Mouse (Mus musculus) heart, embryonic 11.5 days (tissue): ENCODE data around the gene Syde2. TPM values are rescaled to one million over a fixed set of nuclear protein-coding genes. Genes with fewer than 3 reads are reported as not detected.

Experiments
- ATAC-seq: fragments of 200-750 bp; cut with Nextera tagmentation; replicated peaks from 2 replicates; pipeline ENCODE4 v1.8.0; 2017; ENCODE audit warnings: moderate library complexity; ENCODE audit not compliant: insufficient number of reproducible peaks, low FRiP score, low TSS enrichment
- H3K27ac ChIP-seq: fragments of 300-500 bp; sonication (generic); 2 replicates; pipeline ENCODE4 v1.5.1; 2014; ENCODE audit warnings: mild to moderate bottlenecking, low read depth, low read length
- H3K27me3 ChIP-seq: fragments of 300-500 bp; sonication (generic); 2 replicates; pipeline ENCODE4 v1.6.1; 2014; ENCODE audit warnings: mild to moderate bottlenecking, low read length, mixed read lengths; ENCODE audit not compliant: control insufficient read depth, insufficient read depth
- H3K36me3 ChIP-seq: fragments of 300-500 bp; sonication (generic); 2 replicates; pipeline ENCODE4 v1.6.1; 2014; ENCODE audit warnings: mild to moderate bottlenecking, low read length, moderate library complexity, mixed read lengths; ENCODE audit not compliant: control insufficient read depth, insufficient read depth
- H3K4me1 ChIP-seq: fragments of 300-500 bp; sonication (generic); 2 replicates; pipeline ENCODE4 v1.6.1; 2014; ENCODE audit warnings: low read length; ENCODE audit not compliant: control insufficient read depth, insufficient read depth
- H3K4me2 ChIP-seq: fragments of 300-500 bp; sonication (generic); 2 replicates; pipeline ENCODE4 v1.6.1; 2014; ENCODE audit warnings: mild to moderate bottlenecking, moderate library complexity
- H3K4me3 ChIP-seq: fragments of 300-500 bp; sonication (generic); 2 replicates; pipeline ENCODE4 v1.5.1; 2014; ENCODE audit warnings: low read depth, low read length
- H3K9ac ChIP-seq: fragments of 300-500 bp; sonication (generic); 2 replicates; pipeline ENCODE4 v1.6.1; 2014; ENCODE audit warnings: mild to moderate bottlenecking, low read depth, low read length, moderate library complexity
- H3K9me3 ChIP-seq: fragments of 300-500 bp; sonication (generic); replicated peaks from 2 replicates; pipeline ENCODE4 v1.6.1; 2016; ENCODE audit warnings: low read length; ENCODE audit not compliant: control insufficient read depth
- WGBS: fragments of 180-500 bp; shearing (Covaris S2); extraction: QIAGEN DNeasy Blood & Tissue Kit; methylation state at CpG from one replicate; pipeline ENCODE4 v1.1.7; 2014; ENCODE audit not compliant: insufficient replicate concordance; 5-methylcytosine and 5-hydroxymethylcytosine counted together
- polyA plus RNA-seq: library from polyadenylated mRNA; unstranded; fragments of >200 nt; fragmentation: Nextera tagmentation; extraction: Ambion mirVana; gene quantifications from 2 replicates; pipeline ENCODE4 v1.2.1, GENCODE M21; 2014

Gene Syde2
- polyA plus RNA-seq, 1 experiment from 2014 or later = 5.3 TPM

- Histone ChIP-seq H3K36me3 (no peaks in the 10 kb centered on the region), H3K4me3 (no peak overlapping the region), H3K4me2 (no peak overlapping the region), H3K27me3 (no peaks in the 10 kb centered on the region), H3K9ac (no peak overlapping the region), H3K27ac (no peak overlapping the region), H3K4me1 (peaks cover 12% of the 10 kb centered on the region), H3K9me3 (no peaks in the 10 kb centered on the region)
- WGBS = 85% methylated on average over 11 of the region's 11 CpGs
- no peak for ATAC-seq
Measured at GRCm38 (mm10) chr3:146046076-146046475, 58.4 kb downstream of the Syde2 start.

GRCm38 (mm10) chr3:146047704-146048207 lies 60.1 kb downstream of the Syde2 start:
- peak overlapping the region; percentile 55; the same call in 1 of the 2 replicates for H3K27ac ChIP-seq
- H3K9me3 ChIP-seq = no peaks in the 10 kb centered on the region
- peak; percentile 50 for ATAC-seq
- peak overlapping the region; percentile 56 for H3K4me2 ChIP-seq
- no peaks in the 10 kb centered on the region for H3K36me3 ChIP-seq
- no peaks in the 10 kb centered on the region for H3K27me3 ChIP-seq
- no peak overlapping the region; the same call in 1 of the 2 replicates for H3K4me3 ChIP-seq
- peaks cover 20% of the 10 kb centered on the region for H3K4me1 ChIP-seq
- 0 out of 2 replicates have a peak overlapping the region, but pooled peaks have one; percentile 22 for H3K9ac ChIP-seq
- 8% methylated on average over 15 of the region's 15 CpGs for WGBS

- Histone ChIP-seq H3K9ac (no peak overlapping the region), H3K4me1 (peaks cover 19% of the 10 kb centered on the region), H3K27ac (no peak overlapping the region), H3K4me2 (no peak overlapping the region), H3K27me3 (no peaks in the 10 kb centered on the region), H3K9me3 (no peaks in the 10 kb centered on the region), H3K36me3 (no peaks in the 10 kb centered on the region), H3K4me3 (no peak overlapping the region)
- WGBS = 65% methylated on average over 5 of the region's 5 CpGs
- no peak for ATAC-seq
Measured at GRCm38 (mm10) chr3:146049951-146050350, 62.3 kb downstream of the Syde2 start.

- Histone ChIP-seq H3K4me2 (no peak overlapping the region), H3K9me3 (no peaks in the 10 kb centered on the region), H3K27me3 (no peaks in the 10 kb centered on the region), H3K9ac (0 out of 2 replicates have a peak overlapping the region, but pooled peaks have one; percentile 22), H3K4me1 (peaks cover 16% of the 10 kb centered on the region), H3K4me3 (no peak overlapping the region), H3K27ac (no peak overlapping the region), H3K36me3 (no peaks in the 10 kb centered on the region)
- ATAC-seq = no peak
- 51% methylated on average over 11 of the region's 11 CpGs for WGBS
Measured at GRCm38 (mm10) chr3:146051277-146052007, 63.8 kb downstream of the Syde2 start.

- Histone ChIP-seq H3K36me3 (no peaks in the 10 kb centered on the region), H3K27me3 (no peaks in the 10 kb centered on the region), H3K27ac (no peak overlapping the region; the same call in 1 of the 2 replicates), H3K4me1 (peaks cover 10% of the 10 kb centered on the region), H3K9me3 (no peaks in the 10 kb centered on the region), H3K9ac (no peak overlapping the region), H3K4me2 (no peak overlapping the region), H3K4me3 (no peak overlapping the region)
- WGBS = 56% methylated on average over 6 of the region's 6 CpGs
- ATAC-seq = no peak
Measured at GRCm38 (mm10) chr3:146053082-146053814, 65.6 kb downstream of the Syde2 start.

GRCm38 (mm10) chr3:146053873-146054272 lies 66.2 kb downstream of the Syde2 start:
- H3K4me3 ChIP-seq = no peak overlapping the region
- H3K4me2 ChIP-seq = no peak overlapping the region
- no peak for ATAC-seq
- H3K9ac ChIP-seq = no peak overlapping the region
- WGBS = 71% methylated on average over 2 of the region's 2 CpGs
- H3K9me3 ChIP-seq = no peaks in the 10 kb centered on the region
- H3K27ac ChIP-seq = no peak overlapping the region
- H3K36me3 ChIP-seq = no peaks in the 10 kb centered on the region
- no peaks in the 10 kb centered on the region for H3K27me3 ChIP-seq
- H3K4me1 ChIP-seq = peaks cover 10% of the 10 kb centered on the region

- 71% methylated on average over 7 of the region's 7 CpGs for WGBS
- Histone ChIP-seq H3K36me3 (no peaks in the 10 kb centered on the region), H3K27me3 (no peaks in the 10 kb centered on the region), H3K9me3 (no peaks in the 10 kb centered on the region), H3K4me2 (no peak overlapping the region), H3K4me1 (no peaks in the 10 kb centered on the region), H3K9ac (no peak overlapping the region), H3K4me3 (no peak overlapping the region), H3K27ac (no peak overlapping the region)
- ATAC-seq = no peak
Measured at GRCm38 (mm10) chr3:146057131-146057530, 69.5 kb downstream of the Syde2 start.

GRCm38 (mm10) chr3:146058263-146058662 lies 70.6 kb downstream of the Syde2 start:
- 14% methylated on average over 4 of the region's 4 CpGs for WGBS

More at GRCm38 (mm10) chr3:146058263-146058662, 70.6 kb downstream of the Syde2 start:
- no peaks in the 10 kb centered on the region for H3K36me3 ChIP-seq
- no peak for ATAC-seq
- no peak overlapping the region for H3K4me3 ChIP-seq
- H3K27me3 ChIP-seq = no peaks in the 10 kb centered on the region
- H3K9ac ChIP-seq = no peak overlapping the region
- no peak overlapping the region for H3K4me2 ChIP-seq
- H3K4me1 ChIP-seq = no peaks in the 10 kb centered on the region
- no peaks in the 10 kb centered on the region for H3K9me3 ChIP-seq
- H3K27ac ChIP-seq = no peak overlapping the region
